Mouse (Mus musculus) layer of hippocampus, postnatal 36 days (tissue): ENCODE results near the gene Wdr20rt. TPM values are rescaled to one million over a fixed set of nuclear protein-coding genes. Genes with fewer than 3 reads are reported as not detected.

Source experiments
- total RNA-seq, 2 experiments: library from RNA; stranded (reverse); gene quantifications; 2 replicates each; pipeline ENCODE4 v1.2.3; 2021

Gene Wdr20rt
- total RNA-seq, 2 experiments from 2014 or later: 0.20 to 0.23 TPM

Other genes starting within 250 kb of the Wdr20rt start
- 10 to 100 TPM; 40.9 to 52.1 TPM for gene Prpf39, start 189.2 kb upstream of the Wdr20rt start, total RNA-seq
- 100 to 1,000 TPM; 149 to 157 TPM for gene Fkbp3, start 151.5 kb upstream of the Wdr20rt start, total RNA-seq
- gene Fancm, start 149.9 kb upstream of the Wdr20rt start, total RNA-seq: 10 to 100 TPM; 11.9 to 12.4 TPM
- under 1 TPM; 0.45 to 0.63 TPM for gene Mis18bp1, start 52.9 kb upstream of the Wdr20rt start, total RNA-seq